Comparison of ENCODE assay signal across 8 mouse cellular contexts in genomic region chr3:144753120-144753519, GRCm38 (mm10). TPM values are rescaled to one million over a fixed set of nuclear protein-coding genes. Genes with fewer than 3 reads are reported as not detected.
DNase-seq lines count a peak whose midpoint lies in the region; ATAC-seq and TF ChIP-seq lines count a peak whose summit lies in the region.

No protein-coding gene starts in this region.

- no peaks in the 10 kb centered on the region for H3K36me3 ChIP-seq in spleen, adult 2 months (ENCODE audit: control insufficient read depth, insufficient read depth, low read length)

- H3K27me3 ChIP-seq in spleen, adult 2 months (ENCODE audit: control insufficient read depth, insufficient read depth, low read length) = no peaks in the 10 kb centered on the region

- H3K27ac ChIP-seq in spleen, adult 2 months (ENCODE audit: insufficient read depth, low read length) = no peak overlapping the region
- H3K27ac ChIP-seq in embryonic fibroblast, embryonic 13.5 days (ENCODE audit: insufficient read depth, low read length) = no peak overlapping the region

- peak; percentile 19 to 31 for DNase-seq in cerebellum, adult 18-20 months
- DNase-seq in cerebellum, adult 11-12 months = no peak
- DNase-seq in spleen, adult 2 months (ENCODE audit: low read depth in 1 of 2, low spot score in 2 of 2) = no peak
- DNase-seq in spleen, postnatal 36 days (ENCODE audit: low spot score in 2 of 2) = no peak
- no peak for DNase-seq in ovary, postnatal 14 days (ENCODE audit: low spot score)
- no peak for DNase-seq in frontal cortex, adult 2 months (ENCODE audit: extremely low spot score in 1 of 2, low spot score in 1 of 2)

- H3K4me3 ChIP-seq in spleen, adult 2 months (ENCODE audit: extremely low read depth, insufficient read depth, insufficient read length) = no peak overlapping the region
- no peak overlapping the region for H3K4me3 ChIP-seq in embryonic fibroblast, embryonic 13.5 days (ENCODE audit: insufficient read depth, low read length)

- no peaks in the 10 kb centered on the region for H3K4me1 ChIP-seq in spleen, adult 2 months (ENCODE audit: control insufficient read depth, insufficient read depth, insufficient read length)
- no peaks in the 10 kb centered on the region for H3K4me1 ChIP-seq in embryonic fibroblast, embryonic 13.5 days (ENCODE audit: control insufficient read depth, insufficient read depth, low read length)

- 0% methylated on average over 2 of the region's 2 CpGs for WGBS in spleen, adult 2 months

- peak; percentile 20; the same call in 1 of the 2 replicates for TF ChIP-seq CTCF in spleen, adult 2 months (IDR thresholded peaks at IDR 0.05; ENCODE audit: extremely low read depth, insufficient read depth, insufficient read length, insufficient replicate concordance)
- TF ChIP-seq CTCF in embryonic fibroblast, embryonic 13.5 days (IDR thresholded peaks at IDR 0.05; ENCODE audit: borderline replicate concordance, insufficient read depth, low read length) = peak; percentile 61; the same call in 1 of the 2 replicates

- ATAC-seq in megakaryocyte progenitor cell, adult 5-6 weeks (replicated peaks; ENCODE audit: poor library complexity) = peak; percentile 93

- TF ChIP-seq POLR2A in spleen, adult 2 months (IDR thresholded peaks at IDR 0.05; ENCODE audit: low read depth, low read length) = no peak
- TF ChIP-seq POLR2A in embryonic fibroblast, embryonic 13.5 days (IDR thresholded peaks at IDR 0.05; ENCODE audit: low read depth, low read length) = no peak

RNA-seq across cellular contexts. Expression of gene Clca3a1, which starts 7.7 kb away (rescaled TPM):
- polyA plus RNA-seq in spleen, adult 2 months (2012; rRNA removed) = 22.9 and 24.2 TPM in 2 replicates
- polyA plus RNA-seq in embryonic fibroblast, embryonic 13.5 days (2011; ENCODE audit: insufficient read length, low read depth, missing spikeins) = 17.2 and 26.1 TPM in 2 replicates
- 1.7 and 2.0 TPM in 2 replicates for total RNA-seq in megakaryocyte progenitor cell, adult 5-6 weeks (2015)
- total RNA-seq in megakaryocyte progenitor cell, adult 5-6 weeks (2017) = 0.92 and 2.3 TPM in 2 replicates
- 4.6 and 8.8 TPM in 2 replicates for polyA plus RNA-seq in frontal cortex, adult 2 months (2012; rRNA removed)

RNA-seq across cellular contexts. Expression of gene Sh3glb1, which starts 33.0 kb away (rescaled TPM):
- 19.3 and 22.1 TPM in 2 replicates for polyA plus RNA-seq in spleen, adult 2 months (2012; rRNA removed)
- 253 and 269 TPM in 2 replicates for polyA plus RNA-seq in embryonic fibroblast, embryonic 13.5 days (2011; ENCODE audit: insufficient read length, low read depth, missing spikeins)
- total RNA-seq in megakaryocyte progenitor cell, adult 5-6 weeks (2015) = 54.3 and 70.0 TPM in 2 replicates
- total RNA-seq in megakaryocyte progenitor cell, adult 5-6 weeks (2017) = 25.5 and 30.3 TPM in 2 replicates
- 31.0 and 32.3 TPM in 2 replicates for polyA plus RNA-seq in frontal cortex, adult 2 months (2012; rRNA removed)

Comparison
In these comparisons a context has a peak if more than half of its experiments do, and no peak if none do; other contexts are left out.
1. DNase-seq: peak in cerebellum, adult 18-20 months (2 of 2); none in cerebellum, adult 11-12 months (single experiment), spleen, adult 2 months (0 of 2), spleen, postnatal 36 days (0 of 2), ovary, postnatal 14 days (single experiment) and frontal cortex, adult 2 months (0 of 2).